Mouse (Mus musculus): ENCODE results near the gene Bcor. TPM values are rescaled to one million over a fixed set of nuclear protein-coding genes. Genes with fewer than 3 reads are reported as not detected.

The Bcor gene
- total RNA-seq, 2 experiments from 2014 or later: 24.7 to 27.3 TPM

GRCm38 (mm10) chrX:12128165-12129083 is 31.7 kb downstream of the Bcor start:
- peak; percentile 55; the same call in 1 of the 2 replicates for ATAC-seq (ENCODE audit: poor library complexity, severe bottlenecking)

GRCm38 (mm10) chrX:12127799-12128164 is 32.4 kb downstream of the Bcor start:
- no peak for ATAC-seq (ENCODE audit: poor library complexity, severe bottlenecking)

- ATAC-seq (ENCODE audit: poor library complexity, severe bottlenecking): no peak
Measured at GRCm38 (mm10) chrX:12127106-12127670, 33.0 kb downstream of the Bcor start.

- no peak for ATAC-seq (ENCODE audit: poor library complexity, severe bottlenecking)
Measured at GRCm38 (mm10) chrX:12126408-12127105, 33.6 kb downstream of the Bcor start.

DNA sequence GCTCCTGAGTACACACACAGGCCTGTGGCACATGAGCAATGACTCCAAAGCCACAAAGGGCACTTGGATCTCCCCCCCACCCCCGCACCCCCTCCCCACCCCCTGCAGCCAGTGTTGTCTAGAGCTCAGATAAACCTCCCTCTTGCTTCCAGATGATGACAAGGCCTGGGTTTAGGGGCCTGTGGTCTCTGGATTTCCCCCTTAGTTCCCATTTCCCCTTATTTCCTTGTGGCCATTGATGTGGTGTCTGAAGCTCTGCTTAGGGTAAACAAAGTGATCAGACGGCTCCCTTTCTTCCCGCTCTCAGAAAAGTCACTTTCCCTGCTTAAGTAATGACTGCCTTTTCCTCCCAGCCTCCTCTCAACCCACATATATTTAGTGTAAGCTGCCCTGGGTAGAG is 35.6 kb downstream of the Bcor start:
- ATAC-seq (ENCODE audit: poor library complexity, severe bottlenecking): no peak

GRCm38 (mm10) chrX:12123687-12124087 is 36.5 kb downstream of the Bcor start:
- ATAC-seq (ENCODE audit: poor library complexity, severe bottlenecking): no peak

- ATAC-seq (ENCODE audit: poor library complexity, severe bottlenecking): peak; percentile 79
Measured at GRCm38 (mm10) chrX:12122594-12123331, 37.4 kb downstream of the Bcor start.

- no peak for ATAC-seq (ENCODE audit: poor library complexity, severe bottlenecking)
Measured at GRCm38 (mm10) chrX:12119476-12119875, 40.7 kb downstream of the Bcor start.

- ATAC-seq (ENCODE audit: poor library complexity, severe bottlenecking): no peak
Measured at GRCm38 (mm10) chrX:12116128-12116527, 44.0 kb downstream of the Bcor start.

- no peak for ATAC-seq (ENCODE audit: poor library complexity, severe bottlenecking)
Measured at GRCm38 (mm10) chrX:12112166-12112565, 48.0 kb downstream of the Bcor start.

GRCm38 (mm10) chrX:12110518-12110917 is 49.6 kb downstream of the Bcor start:
- ATAC-seq (ENCODE audit: poor library complexity, severe bottlenecking): no peak

GRCm38 (mm10) chrX:12105358-12105757 is 54.8 kb downstream of the Bcor start:
- no peak for ATAC-seq (ENCODE audit: poor library complexity, severe bottlenecking)

GRCm38 (mm10) chrX:12096783-12097526 is 63.2 kb downstream of the Bcor start:
- ATAC-seq (ENCODE audit: poor library complexity, severe bottlenecking): no peak

DNA sequence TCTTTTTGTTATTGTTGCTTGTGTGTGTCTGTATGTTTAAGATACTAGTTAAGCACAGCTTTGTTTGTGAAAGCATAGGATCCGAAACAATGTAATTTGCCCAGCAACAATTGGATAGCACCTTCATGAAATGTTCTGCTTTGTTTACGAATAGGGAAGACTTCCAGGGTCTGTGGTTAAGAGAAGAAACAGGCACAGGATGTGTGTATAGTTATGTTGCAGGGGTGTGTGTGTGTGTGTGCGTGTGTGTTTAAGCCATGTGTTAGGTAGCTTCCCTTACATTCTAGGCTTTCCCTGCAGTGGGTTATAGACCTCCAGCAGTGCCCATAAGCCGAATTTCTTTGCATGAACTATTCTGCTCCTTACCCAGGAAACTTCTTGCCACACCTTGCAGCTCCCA is 66.8 kb downstream of the Bcor start:
- no peak for ATAC-seq (ENCODE audit: poor library complexity, severe bottlenecking)

DNA sequence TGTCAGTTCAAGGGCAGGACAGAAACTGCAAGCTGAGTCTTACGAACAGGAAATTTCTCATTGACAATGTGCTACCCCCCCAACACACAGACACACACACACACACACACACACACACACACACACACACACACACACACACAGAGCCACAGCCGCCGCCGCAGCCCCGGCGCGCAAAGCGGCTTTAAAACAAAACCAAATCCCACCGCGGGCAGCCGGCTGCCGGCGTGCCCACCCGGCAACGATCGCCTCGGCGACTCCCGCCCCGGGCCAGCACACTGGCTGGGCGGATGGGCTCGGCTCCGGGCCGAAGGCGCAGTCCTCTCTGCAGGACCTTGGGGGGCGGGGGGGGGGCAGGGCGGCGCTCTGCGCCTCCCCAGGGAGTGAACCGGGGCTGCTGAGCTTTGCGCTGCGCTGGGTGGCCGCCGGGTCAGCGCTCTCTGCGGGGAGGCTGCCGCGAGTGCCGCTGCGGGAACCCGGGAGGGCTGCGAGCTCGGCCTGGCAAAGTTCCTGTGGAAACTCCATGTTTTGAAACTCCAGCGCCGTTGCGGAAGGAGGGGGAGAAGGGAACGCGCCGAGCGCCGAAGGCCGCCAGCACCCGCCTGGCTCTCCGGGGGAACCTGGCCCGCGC is 68.6 kb downstream of the Bcor start:
- no peak for ATAC-seq (ENCODE audit: poor library complexity, severe bottlenecking)

DNA sequence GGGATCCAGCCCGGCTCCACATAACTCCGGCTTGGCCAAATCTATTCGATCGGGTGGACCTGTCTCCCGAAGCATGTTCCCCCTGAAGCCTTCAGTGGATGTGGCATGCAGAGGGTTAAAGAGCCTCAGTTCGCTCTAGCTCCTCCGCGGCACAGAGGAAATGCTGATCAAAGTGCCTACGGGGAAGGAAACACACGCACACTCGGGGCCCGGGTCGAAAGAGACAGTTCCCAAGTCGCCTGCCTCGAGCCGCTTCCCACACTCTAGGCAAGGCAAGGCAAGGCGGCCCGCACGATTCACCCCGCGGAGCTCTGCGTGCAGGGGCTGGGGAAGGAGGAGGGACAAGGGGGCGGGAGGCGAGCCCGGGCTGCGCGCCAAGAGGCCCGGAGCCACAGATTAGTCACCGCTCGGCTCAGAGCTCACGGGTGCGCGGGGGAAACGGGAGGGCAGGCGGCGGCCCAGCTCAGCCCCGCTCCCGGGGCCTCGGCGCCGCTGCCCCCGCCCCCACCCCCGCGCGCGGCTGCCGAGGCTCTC is 69.2 kb downstream of the Bcor start:
- peak; percentile 45 for ATAC-seq (ENCODE audit: poor library complexity, severe bottlenecking)

DNA sequence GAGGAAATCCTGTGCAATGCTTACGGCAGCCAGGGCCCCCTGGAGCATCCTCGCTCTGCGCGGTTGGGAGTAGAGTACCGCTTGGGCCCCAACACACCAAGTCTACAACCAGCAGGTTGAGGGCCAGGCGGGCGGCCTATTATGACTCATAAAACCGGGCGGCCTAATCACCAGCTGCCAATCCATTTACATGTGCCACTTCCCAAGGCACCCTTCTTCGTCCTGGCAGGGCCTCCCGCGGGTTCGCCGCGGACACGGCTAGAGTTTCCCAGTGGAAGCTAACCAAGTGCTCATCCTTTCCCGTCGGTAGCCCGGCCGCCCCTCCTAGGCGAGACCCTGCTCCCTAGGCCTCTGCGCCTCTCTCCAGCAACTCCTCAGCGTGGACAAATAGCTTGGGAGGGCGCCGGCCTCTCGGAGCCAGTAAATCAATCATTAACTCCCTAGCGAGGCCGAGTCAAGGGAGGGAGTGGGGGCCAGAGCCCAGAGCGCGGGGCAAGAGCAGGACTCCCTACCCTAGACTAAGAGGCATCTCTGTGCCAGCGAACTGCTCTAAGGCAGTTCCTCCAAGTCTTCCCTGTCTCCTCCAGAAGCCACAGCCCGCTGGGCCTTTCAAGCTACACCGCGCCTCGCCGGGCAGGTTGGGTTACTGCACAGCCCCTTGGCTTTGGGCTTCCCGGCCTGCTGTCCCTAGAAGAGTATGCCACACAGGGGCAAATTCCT is 69.8 kb downstream of the Bcor start:
- ATAC-seq (ENCODE audit: poor library complexity, severe bottlenecking): no peak

DNA sequence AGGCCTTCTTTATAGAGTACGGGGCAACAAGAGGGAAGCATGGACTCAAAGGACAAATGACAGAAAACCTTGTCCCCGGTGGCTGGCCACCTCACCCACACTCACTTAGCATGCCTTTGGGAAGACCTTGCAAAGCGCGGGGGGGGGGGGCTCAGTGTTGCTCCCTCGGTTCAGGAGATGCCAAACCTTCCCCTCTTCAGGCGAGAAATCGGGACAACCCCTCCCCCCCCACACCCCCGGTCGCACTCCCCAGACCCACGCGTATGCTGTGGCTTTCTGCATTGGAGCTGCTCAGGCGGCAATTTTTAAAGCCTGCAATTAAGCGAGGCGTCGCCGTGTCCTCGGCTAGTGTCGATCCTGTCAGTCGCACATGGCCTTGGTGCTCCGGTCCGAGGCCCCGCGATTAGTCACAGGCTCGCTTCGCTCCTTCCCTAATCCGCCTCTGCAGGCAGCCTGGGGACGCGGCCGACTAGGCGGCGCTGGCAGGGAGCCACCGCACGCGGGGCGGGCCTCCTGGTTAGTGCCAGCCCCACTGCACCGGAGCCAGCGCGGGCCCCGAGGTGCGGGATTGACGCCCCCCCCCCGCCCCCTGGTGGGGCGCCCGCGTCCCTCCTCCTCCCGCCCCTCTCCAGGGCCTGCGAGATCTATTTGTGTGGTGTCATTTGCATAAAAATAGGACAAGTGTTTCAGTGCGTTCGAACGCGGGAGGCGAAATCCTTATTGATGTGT is 70.6 kb downstream of the Bcor start:
- ATAC-seq (ENCODE audit: poor library complexity, severe bottlenecking): peak; percentile 46

Measured in megakaryocyte, adult 5-6 weeks (primary cell).